Mouse (Mus musculus) G1E (cell line): ENCODE results near the gene Msi1. TPM values are rescaled to one million over a fixed set of nuclear protein-coding genes. Genes with fewer than 3 reads are reported as not detected.

Experiments used
- ATAC-seq: 2 replicates; pipeline ENCODE4 v1.8.0; 2016; ENCODE audit warnings: mild to moderate bottlenecking; ENCODE audit not compliant: insufficient number of reproducible peaks, poor library complexity, low FRiP score, severe bottlenecking; ENCODE audit errors: extremely low read depth
- DNase-seq: peaks from one replicate; pipeline ENCODE4 v3.0.0; 2012; ENCODE audit warnings: low spot score
- H3K27me3 ChIP-seq: 2 replicates; pipeline ENCODE4 v1.6.1; 2012; ENCODE audit warnings: mild to moderate bottlenecking, low read length, inconsistent platforms; ENCODE audit not compliant: insufficient read depth
- H3K36me3 ChIP-seq: replicated peaks from 2 replicates; pipeline ENCODE3; 2012; ENCODE audit warnings: mild to moderate bottlenecking, inconsistent platforms
- H3K4me1 ChIP-seq: 2 replicates; pipeline ENCODE4 v1.6.1; 2012; ENCODE audit warnings: low read depth, low read length, inconsistent platforms, mixed read lengths; ENCODE audit not compliant: insufficient read depth
- H3K4me3 ChIP-seq: 2 replicates; pipeline ENCODE4 v1.5.1; 2012; ENCODE audit warnings: low read depth, mild to moderate bottlenecking, inconsistent platforms, low read length, moderate library complexity, mixed read lengths
- H3K9me3 ChIP-seq: replicated peaks from 2 replicates; pipeline ENCODE4 v1.6.1; 2012; ENCODE audit warnings: inconsistent platforms
- CTCF ChIP-seq: IDR thresholded peaks from 2 replicates; pipeline ENCODE4 v1.5.1; 2012; ENCODE audit warnings: low read depth, low read length, inconsistent platforms, mixed read lengths
- GATA1 ChIP-seq: IDR thresholded peaks from 2 replicates; pipeline ENCODE4 v1.6.1; 2012; ENCODE audit warnings: borderline replicate concordance, low read length, inconsistent platforms, mixed read lengths
- GATA2 ChIP-seq: IDR thresholded peaks from 2 replicates; pipeline ENCODE4 v1.6.1; 2012; ENCODE audit warnings: low read depth, low read length, inconsistent platforms, borderline replicate concordance
- POLR2AphosphoS5 ChIP-seq: IDR thresholded peaks from 2 replicates; pipeline ENCODE4 v1.6.1; 2012; ENCODE audit warnings: low read depth, low read length, inconsistent platforms; ENCODE audit not compliant: insufficient replicate concordance
- TAL1 ChIP-seq: conservative IDR thresholded peaks from 2 replicates; pipeline ENCODE4 v1.6.1; 2012; ENCODE audit warnings: low read depth, low read length, inconsistent platforms, mixed read lengths
- polyA plus RNA-seq: library from polyadenylated mRNA; stranded (reverse); fragments of >175 nt; gene quantifications from 2 replicates; pipeline ENCODE4 v1.2.3, GENCODE M21; 2012
- total RNA-seq, 2 experiments: library from RNA; stranded (forward) in 1 of 2; stranded (reverse) in 1 of 2; fragments of 200-1000 nt in 1 of 2; fragments of >200 nt in 1 of 2; fragmentation: Nextera tagmentation in 1 of 2; gene quantifications; 2 replicates each; pipeline ENCODE4 v1.2.3; 2014 to 2017

Msi1 gene
- total and polyA plus RNA-seq, 3 experiments = 0.55 to 6.7 (median 3.4) TPM

DNA sequence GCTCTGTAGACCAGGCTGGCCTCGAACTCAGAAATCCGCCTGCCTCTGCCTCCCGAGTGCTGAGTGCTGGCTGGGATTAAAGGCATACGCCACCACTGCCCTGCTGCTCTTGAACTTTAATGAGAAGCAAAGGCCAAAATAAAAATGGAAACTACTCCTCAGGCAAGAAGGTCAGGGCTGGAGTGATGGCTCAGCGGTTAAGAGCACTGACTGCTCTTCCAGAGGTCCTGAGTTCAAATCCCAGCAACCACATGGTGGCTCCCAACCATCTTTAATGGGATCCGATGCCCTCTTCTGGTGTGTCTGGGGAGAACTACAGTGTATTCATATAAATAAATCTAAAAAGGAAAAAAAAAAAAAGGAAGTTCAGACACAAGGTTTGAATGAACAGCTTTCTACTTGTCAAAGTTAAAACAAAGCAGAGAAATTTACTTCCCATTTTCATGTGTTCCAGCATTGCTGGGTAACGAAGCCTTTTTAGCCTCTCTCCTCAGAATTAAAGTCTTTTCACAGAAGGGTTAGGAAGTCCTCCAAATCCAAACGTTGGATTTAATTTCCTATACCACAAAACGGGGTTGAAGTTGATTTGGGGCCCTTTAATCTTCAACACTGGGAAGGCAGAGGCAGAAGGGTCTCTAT lies 58.7 kb downstream of the Msi1 start:
- DNase-seq = no peak
- Histone ChIP-seq H3K4me3 (no peak overlapping the region), H3K27me3 (no peaks in the 10 kb centered on the region), H3K36me3 (peaks cover 1% of the 10 kb centered on the region), H3K4me1 (peaks cover 52% of the 10 kb centered on the region), H3K9me3 (no peaks in the 10 kb centered on the region)
- TF ChIP-seq TAL1 = no peak
- no peak for TF ChIP-seq POLR2AphosphoS5
- no peak for TF ChIP-seq GATA1
- no peak for TF ChIP-seq GATA2
- no peak for TF ChIP-seq CTCF
- ATAC-seq = no peak

DNA sequence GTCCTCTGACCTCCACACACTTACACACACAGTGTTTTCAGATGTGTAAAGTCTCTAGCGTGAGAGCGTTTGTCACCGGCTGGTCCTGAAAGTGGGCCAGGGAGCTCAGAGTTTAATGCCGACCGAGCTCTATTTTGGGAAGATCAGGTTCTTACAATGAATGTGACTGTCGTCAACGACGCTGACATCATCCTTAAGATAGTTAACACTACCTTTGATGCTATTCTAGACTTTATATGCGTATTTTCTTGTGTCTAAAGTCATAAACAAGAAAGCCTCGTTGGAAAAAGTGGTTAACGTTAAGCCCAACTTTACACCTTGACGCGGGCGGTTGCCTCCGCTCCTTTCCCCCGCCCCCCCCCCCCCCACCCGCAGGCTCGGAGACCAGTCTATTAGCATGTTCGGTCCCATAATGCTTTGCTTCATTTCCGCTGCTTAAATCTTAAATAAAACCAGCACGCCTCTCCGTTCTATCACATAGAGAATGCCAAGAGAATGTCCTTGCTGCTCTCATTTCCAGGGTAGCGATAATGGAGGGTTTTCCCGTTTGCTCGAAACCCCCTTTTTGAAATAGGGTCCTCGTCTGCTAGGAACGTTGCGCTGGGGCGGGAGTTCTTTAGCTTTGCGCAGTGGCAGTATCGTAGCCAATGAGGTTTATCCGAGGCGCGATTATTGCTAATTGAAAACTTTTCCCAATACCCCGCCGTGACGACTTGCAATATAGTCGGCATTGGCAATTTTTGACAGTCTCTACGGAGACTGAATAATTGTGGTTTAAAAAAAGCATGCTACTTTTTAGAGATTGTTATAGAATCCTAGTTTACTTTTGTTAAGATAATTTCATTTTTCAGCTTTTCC lies 59.7 kb downstream of the Msi1 start:
- Histone ChIP-seq H3K4me1 (peaks cover 51% of the 10 kb centered on the region), H3K36me3 (no peaks in the 10 kb centered on the region), H3K27me3 (no peaks in the 10 kb centered on the region), H3K4me3 (peak overlapping the region; percentile 28; the same call in 1 of the 2 replicates), H3K9me3 (no peaks in the 10 kb centered on the region)
- TF ChIP-seq GATA1 (no peak), TAL1 (no peak), CTCF (no peak), POLR2AphosphoS5 (no peak)
- ATAC-seq (peak; percentile 38), DNase-seq (peak; percentile 57)

DNA sequence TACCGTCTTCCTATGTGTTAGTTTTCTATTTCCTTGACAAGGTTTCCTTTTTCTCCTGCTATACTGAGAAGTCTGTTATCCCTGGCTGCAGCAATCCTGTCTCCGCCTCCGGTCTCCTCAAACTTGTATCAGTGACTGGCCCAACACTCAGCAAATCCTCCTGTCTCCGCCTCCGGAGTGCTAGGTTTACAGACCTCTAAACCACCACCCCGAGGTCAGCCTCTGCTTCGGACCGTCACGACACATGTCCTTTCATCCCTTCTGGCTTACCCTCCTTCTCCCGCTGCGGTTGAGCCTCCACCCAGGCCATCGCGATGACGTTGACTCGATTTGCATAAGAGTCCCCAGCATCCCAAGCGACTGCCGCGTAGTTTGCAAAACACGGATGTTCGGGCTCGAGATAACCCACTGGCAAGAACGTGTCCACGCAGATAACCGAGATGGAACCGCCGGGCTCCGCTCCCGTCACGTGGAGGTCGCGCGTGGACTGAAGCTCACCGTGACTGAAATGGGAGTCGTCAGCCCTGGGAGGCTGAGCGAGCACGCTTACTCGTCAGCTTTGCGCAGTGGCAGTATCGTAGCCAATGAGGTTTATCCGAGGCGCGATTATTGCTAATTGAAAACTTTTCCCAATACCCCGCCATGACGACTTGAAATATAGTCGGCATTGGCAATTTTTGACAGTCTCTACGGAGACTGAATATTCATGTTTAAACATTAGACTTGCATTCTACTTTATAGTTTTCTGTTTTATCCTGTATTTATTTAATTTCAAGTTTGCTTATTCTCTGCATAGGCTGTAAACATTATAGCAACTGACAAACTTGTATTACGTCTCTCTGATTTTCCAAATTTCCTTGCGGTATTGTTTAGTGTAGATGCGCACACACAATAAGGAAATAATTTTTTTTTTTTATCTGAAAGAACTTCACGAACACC lies 60.6 kb downstream of the Msi1 start:
- TF ChIP-seq CTCF (no peak), GATA2 (no peak), TAL1 (no peak), GATA1 (no peak), POLR2AphosphoS5 (peak; percentile 100)
- 0 out of 2 replicates have a peak, but pooled peaks cover 3% of the 10 kb centered on the region for H3K27me3 ChIP-seq
- peak overlapping the region; percentile 62; the same call in 1 of the 2 replicates for H3K4me3 ChIP-seq
- no peaks in the 10 kb centered on the region for H3K9me3 ChIP-seq
- peak; percentile 65 for ATAC-seq
- peak; percentile 70 for DNase-seq
- H3K36me3 ChIP-seq = no peaks in the 10 kb centered on the region
- peaks cover 45% of the 10 kb centered on the region for H3K4me1 ChIP-seq

DNA sequence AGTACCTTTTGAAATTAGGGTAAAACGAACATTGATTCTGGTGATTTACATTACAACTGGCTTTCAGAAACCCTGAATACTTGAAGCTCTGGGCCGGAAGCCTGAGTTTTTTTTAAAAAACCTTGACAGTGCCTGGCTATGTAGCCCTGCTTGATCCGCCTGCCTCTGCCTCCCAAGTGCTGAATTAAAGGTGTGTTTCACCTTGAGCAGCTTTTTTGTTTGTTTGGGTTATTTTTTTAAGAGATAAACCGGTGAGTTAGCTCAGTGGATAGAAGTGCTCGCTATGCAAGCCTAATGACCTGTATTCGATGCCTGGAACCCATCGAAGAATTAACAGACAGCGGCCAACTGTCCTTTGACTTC lies 61.2 kb downstream of the Msi1 start:
- ATAC-seq (0 out of 2 replicates have a peak, but pooled peaks have one; percentile 1), DNase-seq (no peak)
- H3K9me3 ChIP-seq = no peaks in the 10 kb centered on the region
- TF ChIP-seq POLR2AphosphoS5 (0 out of 2 replicates have a peak, but pooled peaks have one; percentile 16), TAL1 (no peak)
- H3K27me3 ChIP-seq = 0 out of 2 replicates have a peak, but pooled peaks cover 3% of the 10 kb centered on the region
- H3K4me3 ChIP-seq = no peak overlapping the region
- no peaks in the 10 kb centered on the region for H3K36me3 ChIP-seq
- peaks cover 43% of the 10 kb centered on the region for H3K4me1 ChIP-seq

DNA sequence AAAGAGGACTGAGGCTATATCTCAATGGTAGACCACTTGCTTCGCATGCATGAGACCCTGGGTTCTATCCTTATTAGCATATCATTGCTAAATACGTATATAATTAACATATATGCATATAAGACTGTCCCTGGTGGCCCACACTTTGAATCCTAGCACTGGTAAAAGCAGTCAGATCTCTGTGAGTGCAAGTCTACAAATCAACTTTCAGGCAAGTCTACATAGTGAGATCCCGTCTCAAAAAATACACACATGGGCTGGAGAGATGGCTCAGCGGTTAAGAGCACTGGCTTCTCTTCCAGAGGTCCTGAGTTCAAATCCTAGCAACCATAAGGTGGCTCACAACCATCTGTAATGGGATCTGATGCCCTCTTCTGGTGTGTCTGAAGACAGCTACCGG lies 61.7 kb downstream of the Msi1 start:
- ATAC-seq = no peak
- Histone ChIP-seq H3K36me3 (no peaks in the 10 kb centered on the region), H3K27me3 (0 out of 2 replicates have a peak, but pooled peaks cover 3% of the 10 kb centered on the region), H3K9me3 (no peaks in the 10 kb centered on the region), H3K4me3 (no peak overlapping the region), H3K4me1 (peaks cover 41% of the 10 kb centered on the region)
- TF ChIP-seq POLR2AphosphoS5 (no peak), CTCF (no peak), GATA2 (no peak), GATA1 (no peak), TAL1 (no peak)
- no peak for DNase-seq

DNA sequence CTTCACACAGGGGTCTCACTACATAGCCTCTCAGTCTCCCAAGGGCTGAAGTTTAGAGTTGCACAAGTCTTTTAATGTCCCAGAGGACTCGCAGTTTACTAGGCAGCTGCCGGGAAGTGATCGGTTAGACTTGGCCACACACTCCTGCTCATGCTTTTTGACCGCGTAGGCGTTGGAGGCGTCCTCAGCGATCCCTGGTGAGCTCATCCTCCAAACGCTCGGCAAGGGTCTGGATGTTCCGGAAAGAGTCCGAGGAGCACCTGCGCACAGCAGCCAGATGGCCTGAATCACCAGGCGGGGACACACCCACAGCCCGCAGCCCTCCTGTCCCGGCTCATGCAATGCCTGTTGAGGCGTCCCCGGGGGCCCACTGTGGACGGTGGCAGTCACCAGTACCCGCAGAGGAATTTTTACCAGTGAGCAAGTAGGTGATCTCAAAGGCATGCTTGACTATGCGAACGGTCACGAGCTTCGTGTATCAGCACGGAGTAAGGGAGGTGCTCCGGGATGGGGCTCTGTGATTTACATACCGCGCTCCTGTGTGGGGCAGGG lies 62.4 kb downstream of the Msi1 start:
- TF ChIP-seq GATA2 (no peak), CTCF (no peak), TAL1 (no peak), GATA1 (no peak), POLR2AphosphoS5 (no peak)
- DNase-seq = peak; percentile 34
- Histone ChIP-seq H3K27me3 (0 out of 2 replicates have a peak, but pooled peaks cover 3% of the 10 kb centered on the region), H3K4me3 (peak overlapping the region; percentile 68; the same call in 1 of the 2 replicates), H3K9me3 (no peaks in the 10 kb centered on the region), H3K4me1 (peaks cover 41% of the 10 kb centered on the region), H3K36me3 (no peaks in the 10 kb centered on the region)
- no peak for ATAC-seq
